Mouse (Mus musculus): Measurements from ENCODE around the gene Mrpl55.
"Not testable (repeated sequence)": the region's sequence is repeated elsewhere in the genome, so short reads cannot be mapped to it uniquely, and the experiment has no call there.

Mrpl55 gene

DNA sequence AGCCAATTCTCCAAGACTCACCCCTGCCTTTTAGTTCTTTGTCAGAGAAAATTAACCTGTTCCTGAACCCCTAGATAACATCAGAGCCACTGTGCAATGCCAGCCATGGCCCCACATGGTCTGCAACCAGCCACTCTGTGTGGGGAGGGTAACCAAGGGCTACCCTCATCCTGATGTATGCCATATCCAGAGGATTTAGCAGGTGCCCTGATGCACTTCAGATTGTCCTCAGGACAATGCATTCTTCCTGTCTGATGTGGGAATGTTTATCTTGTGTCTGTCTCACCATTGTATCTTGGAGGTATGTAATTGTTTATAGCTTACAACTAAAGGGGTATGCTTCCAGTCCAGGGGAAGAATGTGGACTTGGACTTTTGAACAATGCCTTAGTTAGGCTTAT lies 6.1 kb upstream of the Mrpl55 start:
- DNase-seq: no peak

DNA sequence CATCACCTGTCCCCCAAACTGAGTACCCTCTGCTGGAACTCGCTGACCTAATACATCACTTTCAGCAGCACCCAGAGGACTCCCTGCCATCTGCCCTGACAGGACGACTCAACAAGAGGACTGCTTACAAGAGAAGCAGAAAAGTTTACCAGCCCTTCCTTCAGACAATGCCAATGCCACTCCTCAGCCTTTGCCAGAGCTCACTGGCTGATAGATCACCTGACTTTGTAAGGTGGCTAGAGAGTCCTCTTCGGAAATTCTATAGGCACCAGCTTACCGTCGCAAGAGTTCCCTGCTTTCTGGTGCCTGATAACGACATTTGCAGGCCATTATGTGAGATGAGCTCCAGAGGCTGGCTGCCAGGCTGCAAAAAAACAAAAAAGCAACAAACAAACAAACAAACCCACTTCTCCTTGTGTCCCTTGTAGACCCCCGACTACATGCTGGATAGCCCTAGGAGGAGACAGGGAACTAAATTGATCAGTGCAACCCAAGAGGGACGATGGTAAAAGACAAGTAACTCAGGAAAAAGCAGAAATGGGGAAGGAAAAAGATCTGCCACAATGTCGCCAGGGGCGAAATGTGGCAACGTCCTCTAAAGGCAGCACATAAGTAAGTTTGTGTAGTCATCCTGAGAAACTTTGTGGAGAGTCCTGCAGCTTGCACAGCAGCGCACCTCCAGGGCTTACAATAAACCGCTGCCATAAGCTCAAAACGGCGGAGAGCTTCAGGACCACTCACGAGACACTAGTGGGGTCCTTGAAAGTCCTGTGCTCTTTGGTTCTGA lies 877 bp upstream of the Mrpl55 start:
- no peak for DNase-seq

GRCm38 (mm10) chr11:59208153-59208831 lies 6.0 kb downstream of the Mrpl55 start, which contains the start of gene 2310033P09Rik:
TSS of gene 2310033P09Rik (plus strand) at chr11:59208321.
- peak; percentile 94 for DNase-seq

DNA sequence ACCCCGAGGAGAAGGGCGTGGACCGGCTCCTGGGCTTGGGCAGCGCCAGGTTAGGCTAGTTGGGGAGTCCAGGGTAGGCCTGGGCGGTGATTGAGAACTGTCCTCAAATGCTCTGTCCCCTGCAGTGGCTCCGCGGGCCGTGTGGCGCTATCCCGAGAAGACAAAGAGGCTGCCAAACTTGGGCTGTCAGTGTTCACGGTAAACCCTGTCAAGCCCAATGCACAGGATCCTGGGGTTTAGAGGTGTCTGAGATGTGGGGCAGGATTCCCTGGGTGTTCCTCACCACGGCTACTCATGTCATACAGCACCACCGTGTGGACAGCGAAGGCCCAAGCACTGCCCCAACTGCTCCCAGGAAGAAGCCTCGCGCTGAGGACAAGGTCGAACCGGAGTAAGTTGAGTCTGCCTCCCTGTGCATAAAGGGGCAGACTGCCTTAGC lies 6.7 kb downstream of the Mrpl55 start:
- peak; percentile 54 for DNase-seq

GRCm38 (mm10) chr11:59209580-59209979 lies 7.3 kb downstream of the Mrpl55 start:
- DNase-seq: peak; percentile 47

- DNase-seq: no peak
Observed at GRCm38 (mm10) chr11:59210020-59210419, 7.7 kb downstream of the Mrpl55 start.

DNA sequence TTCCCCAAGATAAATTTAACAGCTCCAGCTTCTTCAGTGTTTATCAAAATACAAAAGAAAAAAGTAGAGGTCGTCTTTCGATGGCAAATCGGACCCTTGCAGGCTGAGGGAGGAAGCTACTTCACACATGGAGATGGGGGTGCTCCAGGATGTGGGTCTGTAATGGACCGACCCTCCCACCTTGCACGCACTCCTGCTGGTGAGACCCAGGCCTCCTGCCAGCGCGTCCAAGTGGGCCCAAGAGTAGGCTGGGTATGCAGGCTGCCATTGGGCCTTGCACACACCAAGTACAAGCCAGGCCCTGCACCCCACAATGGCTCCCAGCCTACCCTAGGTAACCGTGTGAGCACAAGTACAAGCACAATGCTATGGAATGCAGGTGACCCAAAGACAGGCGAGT lies 9.3 kb downstream of the Mrpl55 start:
- not testable (repeated sequence) for DNase-seq

DNA sequence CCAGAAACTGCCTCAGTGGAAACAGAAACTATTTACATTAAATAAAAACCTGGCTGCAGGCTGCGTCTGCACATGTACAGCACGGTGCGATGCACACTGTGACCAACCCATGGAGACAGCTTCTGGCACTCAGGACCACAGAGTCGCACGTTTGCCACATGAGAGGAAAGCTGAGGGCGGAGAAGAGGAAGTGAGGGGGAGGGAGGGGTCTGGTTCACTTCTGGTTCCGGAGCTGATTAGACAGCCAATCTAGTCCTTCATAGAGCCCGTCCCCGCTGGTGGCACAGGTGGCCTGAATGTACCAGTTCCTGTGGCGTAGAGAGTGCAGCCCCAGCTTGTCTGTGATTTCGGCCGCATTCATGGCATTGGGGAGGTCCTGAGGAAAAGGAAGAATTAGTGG lies 10.0 kb downstream of the Mrpl55 start:
- not testable (repeated sequence) for DNase-seq

DNA sequence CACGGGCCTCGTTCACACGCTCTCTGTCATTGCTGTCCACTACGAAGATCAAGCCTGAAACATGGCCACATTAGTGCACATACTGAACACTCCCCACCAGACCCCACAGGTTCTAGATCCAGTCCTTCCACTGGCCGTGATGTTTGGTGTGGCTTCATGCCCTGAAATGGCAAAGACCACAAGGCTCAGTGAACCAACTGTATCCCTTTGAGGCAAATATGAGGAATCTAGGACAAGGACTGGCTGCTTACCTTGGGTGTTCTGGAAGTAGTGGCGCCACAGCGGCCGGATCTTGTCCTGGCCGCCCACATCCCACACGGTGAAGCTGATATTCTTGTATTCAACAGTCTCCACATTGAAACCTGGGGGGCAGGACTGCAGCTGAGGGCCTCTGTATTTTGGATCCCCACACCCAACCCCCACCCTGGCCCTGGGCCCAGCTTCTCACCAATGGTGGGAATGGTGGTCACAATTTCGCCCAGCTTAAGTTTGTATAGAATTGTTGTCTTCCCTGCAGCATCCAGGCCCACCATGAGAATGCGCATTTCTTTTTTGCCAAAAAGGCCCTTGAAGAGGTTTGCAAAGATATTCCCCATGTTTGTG lies 10.7 kb downstream of the Mrpl55 start:
- no peak for DNase-seq

DNA sequence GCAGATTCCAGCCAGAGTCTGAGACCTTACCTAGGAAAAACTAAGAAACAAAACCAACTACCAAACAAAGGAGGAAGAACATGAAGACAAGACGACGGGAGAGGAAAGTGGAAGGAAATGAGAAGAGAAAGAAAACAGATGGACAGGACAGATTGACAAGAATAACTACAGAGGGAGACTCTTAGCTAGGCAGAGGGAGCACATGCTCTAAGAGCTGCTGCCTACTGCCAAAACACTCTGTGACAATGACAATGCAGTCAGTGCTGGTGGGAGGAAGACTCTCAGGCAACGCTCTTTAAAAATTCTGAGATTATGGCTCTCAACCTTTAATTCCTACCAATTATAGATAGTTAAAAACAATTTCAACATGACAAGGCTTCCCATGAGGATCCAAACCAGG lies 14.7 kb downstream of the Mrpl55 start:
- DNase-seq: no peak

DNA sequence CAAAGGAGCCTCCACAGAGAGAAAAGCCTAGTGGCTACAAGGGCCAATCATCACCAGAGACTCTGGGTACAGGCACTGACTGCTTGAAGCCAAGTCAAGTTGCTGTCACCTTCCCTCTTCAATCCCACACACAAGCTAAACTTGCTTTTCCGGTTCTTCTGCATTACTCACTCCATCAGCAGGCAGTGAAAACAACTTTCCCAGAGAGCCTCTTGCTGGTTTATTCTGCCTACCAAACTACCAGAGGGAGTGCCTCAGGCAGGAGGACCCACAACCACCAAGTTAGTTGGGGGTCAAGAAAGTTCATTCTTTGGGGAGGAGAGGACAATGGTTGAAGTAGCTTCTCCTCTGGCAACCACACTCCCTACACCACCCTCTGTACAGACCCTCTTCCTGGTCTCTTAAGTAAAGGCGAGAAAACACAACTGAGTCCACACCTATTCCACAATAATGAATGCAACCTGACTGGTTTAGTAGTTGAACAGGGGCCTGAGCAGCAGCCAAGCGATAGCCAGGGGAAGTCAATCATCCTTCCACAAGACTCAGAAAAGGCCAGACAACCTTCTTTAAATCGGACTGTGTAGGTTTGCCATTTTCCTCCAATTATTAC lies 16.2 kb downstream of the Mrpl55 start:
- no peak for DNase-seq

DNA sequence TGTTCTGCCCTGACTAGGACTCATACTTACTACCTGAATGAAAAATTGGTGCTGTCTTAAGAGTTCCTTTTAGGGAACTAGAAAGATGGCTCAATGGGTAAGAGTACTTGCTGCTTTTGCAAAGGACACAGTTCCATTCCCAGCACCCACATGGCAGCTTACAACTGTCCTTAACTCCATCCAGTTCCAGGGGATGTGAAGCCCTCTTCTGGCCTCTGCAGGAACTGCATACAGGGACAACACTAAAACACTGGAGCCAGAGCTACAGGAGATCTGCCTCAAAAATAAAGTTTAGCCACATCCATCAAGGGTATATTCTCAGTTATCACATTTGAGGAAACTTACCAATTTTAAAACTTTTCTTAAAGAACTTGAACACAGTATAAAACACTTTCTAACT lies 16.8 kb downstream of the Mrpl55 start:
- DNase-seq: no peak

- no peak for DNase-seq
Observed at GRCm38 (mm10) chr11:59221604-59222003, 19.3 kb downstream of the Mrpl55 start.

GRCm38 (mm10) chr11:59222306-59222705 lies 20.0 kb downstream of the Mrpl55 start:
- no peak for DNase-seq

GRCm38 (mm10) chr11:59224025-59224424 lies 21.7 kb downstream of the Mrpl55 start:
- no peak for DNase-seq

- no peak for DNase-seq
Observed at GRCm38 (mm10) chr11:59224470-59224869, 22.2 kb downstream of the Mrpl55 start.

- no peak for DNase-seq
Observed at GRCm38 (mm10) chr11:59225167-59225566, 22.9 kb downstream of the Mrpl55 start.

GRCm38 (mm10) chr11:59226251-59226650 lies 24.0 kb downstream of the Mrpl55 start:
- DNase-seq: no peak

DNA sequence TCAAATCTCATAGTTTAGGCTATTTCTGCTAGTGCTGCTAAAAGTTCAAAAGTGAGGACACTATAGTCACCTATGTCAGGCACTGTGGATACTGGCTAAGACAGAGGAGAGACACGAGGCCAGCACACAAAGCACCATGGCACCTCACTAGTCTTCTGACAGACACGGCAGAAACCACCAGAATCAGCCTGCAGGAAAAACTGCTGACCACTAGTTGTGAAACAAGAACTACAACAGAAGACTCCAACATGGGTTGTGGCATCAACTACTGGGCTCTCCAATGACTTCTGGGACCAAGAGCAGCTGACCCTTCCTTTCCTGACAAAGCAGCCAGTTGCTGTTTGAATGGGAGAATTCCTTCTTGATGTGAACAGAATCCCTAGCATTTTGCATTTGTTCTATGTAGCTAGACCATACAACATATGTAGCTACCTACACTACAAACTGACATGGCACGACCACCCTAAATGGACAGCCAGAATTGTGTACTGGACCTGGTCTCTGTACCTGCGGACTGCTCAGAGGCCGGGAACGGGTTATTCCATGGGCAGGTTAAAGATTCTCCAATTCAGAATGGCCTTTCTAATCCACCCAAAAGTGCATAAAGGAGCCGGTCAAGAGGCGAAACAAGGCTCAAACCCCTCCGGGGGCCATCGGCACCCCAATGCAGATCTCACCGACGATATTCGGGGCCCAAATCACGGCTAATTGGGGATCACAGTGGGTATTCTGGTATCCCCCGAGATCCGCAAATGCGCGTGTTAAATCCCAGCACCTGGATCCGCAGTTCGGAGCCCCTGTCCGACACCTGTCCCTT lies 24.7 kb downstream of the Mrpl55 start:
- DNase-seq: no peak

DNA sequence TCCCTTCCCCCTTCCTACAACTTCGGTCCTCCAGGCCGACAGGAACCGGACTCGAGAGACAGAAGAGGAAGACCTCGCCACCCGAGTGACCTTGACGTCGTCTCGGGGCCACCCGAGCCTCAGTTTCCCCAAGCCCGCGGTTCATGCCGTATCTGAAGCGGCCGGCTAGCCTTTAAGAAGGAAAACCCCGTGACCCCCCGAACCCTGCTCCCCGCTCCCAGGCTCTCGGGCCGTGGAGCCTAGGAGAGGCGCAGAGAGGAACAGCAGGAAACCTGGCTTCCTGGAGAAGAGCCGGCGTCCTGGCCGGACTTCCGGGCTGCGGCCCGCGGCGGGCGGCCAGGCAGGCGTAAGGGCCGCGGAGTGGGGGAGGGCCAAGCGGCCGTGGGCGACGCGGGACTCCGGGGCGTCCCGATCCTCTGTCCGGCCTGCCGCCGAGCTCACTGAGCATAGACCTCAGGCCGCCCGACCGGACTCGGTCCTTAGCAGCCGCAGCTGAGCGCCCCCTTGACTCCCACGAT lies 25.4 kb downstream of the Mrpl55 start:
- DNase-seq: no peak

- DNase-seq: peak; percentile 96
Observed at GRCm38 (mm10) chr11:59228122-59228953, 26.1 kb downstream of the Mrpl55 start, which contains the start of gene Arf1. TSS of gene Arf1 (minus strand) at chr11:59228270.

Data from cerebellum, adult 8-10 months (tissue).